Mouse (Mus musculus) left cerebral cortex, adult 9 months (tissue): Measurements from ENCODE around the gene Sema5a.

ENCODE experiments used
- DNase-seq, 2 experiments: peaks; one replicate each; pipeline ENCODE4 v3.0.0; 2022; ENCODE audit warnings: low spot score in 2 of 2

The Sema5a gene

DNA sequence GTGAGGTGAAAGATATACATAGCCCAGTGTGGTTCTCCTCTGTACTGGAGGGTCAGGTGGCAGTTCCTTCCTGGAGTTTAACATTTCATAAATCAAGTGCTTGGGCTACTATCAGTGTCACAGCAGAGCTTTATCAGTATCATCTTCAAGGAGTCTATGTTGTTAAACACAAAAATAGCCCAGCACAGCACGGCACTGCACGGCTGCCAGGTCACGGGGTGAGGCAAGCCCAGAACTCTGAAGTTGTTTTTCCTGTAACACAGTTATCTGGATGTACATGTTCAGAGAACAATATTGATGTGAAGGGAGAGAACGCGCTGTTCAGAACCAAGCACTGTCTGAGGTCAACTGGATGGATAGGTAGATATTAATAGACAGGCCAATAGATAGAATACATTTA, 112.2 kb downstream of the Sema5a start:
- no peak for DNase-seq

- no peak for DNase-seq
Observed at GRCm38 (mm10) chr15:32367841-32368240, 123.2 kb downstream of the Sema5a start.

- no peak for DNase-seq
Observed at GRCm38 (mm10) chr15:32370914-32371313, 126.3 kb downstream of the Sema5a start.

GRCm38 (mm10) chr15:32371385-32371784, 126.8 kb downstream of the Sema5a start:
- DNase-seq: no peak

DNA sequence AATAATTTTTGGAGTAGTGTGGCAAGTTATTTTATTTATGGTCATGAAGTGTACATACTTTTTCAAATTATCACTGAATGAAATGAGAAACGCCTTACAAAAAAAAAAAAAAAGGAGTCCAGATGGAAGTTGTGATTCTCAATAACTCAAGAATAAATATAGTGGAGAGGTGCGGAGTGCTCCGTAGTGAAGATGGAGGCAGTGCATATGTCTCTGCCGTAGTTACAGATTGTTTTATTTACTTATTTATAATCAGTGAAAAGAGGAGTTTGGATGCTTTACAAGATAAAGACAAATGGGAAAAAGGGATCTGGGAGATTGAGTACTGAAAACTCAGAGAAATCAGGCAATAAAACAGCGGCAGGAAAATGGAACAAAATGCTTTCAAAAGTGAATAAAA, 131.7 kb downstream of the Sema5a start:
- no peak for DNase-seq

- no peak for DNase-seq
Observed at GRCm38 (mm10) chr15:32377781-32378180, 133.2 kb downstream of the Sema5a start.

DNA sequence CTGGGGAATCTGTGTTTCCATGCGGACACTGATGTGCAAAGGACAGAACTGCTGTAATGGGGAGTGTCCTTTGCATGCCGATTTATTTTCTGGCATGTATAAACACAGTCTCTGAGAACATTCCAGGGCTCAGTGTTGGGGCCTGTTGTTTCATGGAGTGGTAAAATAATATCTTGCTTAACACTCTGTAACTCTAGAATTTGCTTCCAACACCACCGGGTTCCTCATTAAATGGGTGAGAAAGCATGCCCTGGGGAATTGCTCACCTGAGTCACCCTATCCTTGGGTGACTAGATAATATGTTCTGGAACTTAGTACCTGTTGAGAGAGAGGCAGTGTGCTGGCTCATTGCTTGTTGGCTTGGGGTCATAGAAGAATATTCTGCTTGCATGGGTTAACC, 135.7 kb downstream of the Sema5a start:
- DNase-seq: no peak

GRCm38 (mm10) chr15:32382930-32383481, 138.4 kb downstream of the Sema5a start:
- no peak for DNase-seq

GRCm38 (mm10) chr15:32396241-32396890, 151.8 kb downstream of the Sema5a start:
- no peak for DNase-seq

- no peak for DNase-seq
Observed at GRCm38 (mm10) chr15:32397064-32397463, 152.5 kb downstream of the Sema5a start.

DNA sequence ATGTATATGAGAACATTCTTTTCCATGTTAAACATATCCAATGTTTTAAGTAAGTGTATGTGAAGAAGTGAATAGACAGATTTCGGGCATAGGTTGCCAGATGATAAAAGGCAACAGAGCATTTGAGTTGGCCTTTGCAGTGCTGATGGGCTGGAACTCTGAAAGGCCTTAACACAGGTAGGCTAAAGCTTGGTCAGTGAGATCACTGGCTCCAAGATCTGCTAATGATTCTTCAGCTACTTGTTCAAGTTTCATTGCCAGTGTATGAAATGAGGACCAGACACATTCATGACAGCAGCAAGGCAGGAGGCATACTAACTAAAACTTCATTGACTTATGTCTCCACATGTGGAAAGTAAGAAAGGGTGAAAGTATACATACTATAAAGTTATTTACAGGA, 154.1 kb downstream of the Sema5a start:
- no peak for DNase-seq

DNA sequence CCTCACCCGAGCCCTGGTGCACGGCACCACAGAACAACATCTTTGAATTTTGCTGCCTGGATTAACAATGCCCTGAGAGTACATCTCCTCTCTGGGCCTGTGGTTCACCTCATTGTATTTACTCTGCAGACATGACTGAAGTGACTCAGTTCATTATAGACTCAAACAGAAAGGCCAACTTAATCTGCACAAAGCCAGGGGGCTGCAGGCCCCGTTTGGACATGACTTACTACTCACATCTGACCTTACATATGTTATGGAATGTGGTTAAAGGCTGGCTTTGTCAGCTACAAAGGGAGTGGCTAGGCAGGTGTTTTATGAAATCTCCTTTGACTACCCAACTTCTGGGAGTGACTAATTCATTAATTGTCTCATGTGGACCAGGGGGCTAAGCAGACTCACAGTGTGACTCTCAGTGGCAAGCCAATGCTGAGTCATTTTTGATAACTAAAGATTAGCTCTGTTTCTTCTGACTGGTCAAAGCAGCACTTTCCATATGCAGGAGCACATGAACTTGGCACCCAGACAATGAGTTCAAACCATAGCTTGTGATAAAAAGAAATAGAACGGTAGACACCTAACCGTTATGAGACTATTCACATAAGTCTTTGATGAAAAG, 157.4 kb downstream of the Sema5a start:
- DNase-seq: no peak

DNA sequence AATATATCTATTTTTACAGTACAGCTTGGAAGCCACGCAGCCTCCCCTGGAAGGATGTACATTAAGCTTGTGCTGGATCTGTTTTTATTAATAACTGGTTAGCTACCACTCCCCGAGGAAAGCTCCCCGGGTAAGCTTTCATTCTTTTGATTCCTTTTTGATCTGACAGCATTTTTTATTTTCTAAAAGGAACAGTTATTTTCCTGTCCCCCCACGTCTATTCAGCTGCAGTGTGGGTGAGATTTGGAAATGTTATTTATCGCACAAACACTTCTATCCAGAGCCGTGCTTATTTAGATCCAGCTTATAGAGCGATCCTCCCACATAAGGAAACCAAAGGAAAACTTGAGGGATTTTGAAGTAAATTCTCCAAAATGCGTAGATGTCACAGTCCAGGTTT, 158.7 kb downstream of the Sema5a start:
- DNase-seq: no peak

GRCm38 (mm10) chr15:32406436-32406835, 161.8 kb downstream of the Sema5a start:
- no peak for DNase-seq

GRCm38 (mm10) chr15:32407766-32408165, 163.2 kb downstream of the Sema5a start:
- no peak for DNase-seq

DNA sequence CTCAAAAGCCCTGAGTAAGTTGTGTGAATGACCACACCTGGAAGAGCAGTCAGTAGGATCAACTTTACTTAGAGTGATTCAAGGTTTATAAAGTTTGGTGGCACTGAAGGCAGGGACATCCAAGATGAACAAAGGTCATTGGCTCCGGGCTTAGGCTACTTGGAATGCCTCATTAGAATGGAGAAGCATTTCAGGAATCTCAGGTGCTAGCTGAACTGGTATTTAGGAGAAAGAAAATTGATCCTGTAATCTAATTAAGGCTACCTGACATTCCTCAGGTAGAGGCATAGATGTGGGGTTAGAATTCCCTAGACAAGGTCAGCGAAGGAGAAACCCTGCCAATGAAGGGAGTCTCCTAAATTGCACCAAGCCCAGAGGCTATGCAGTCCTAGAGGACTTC, 171.7 kb downstream of the Sema5a start:
- no peak for DNase-seq

GRCm38 (mm10) chr15:32422631-32423030, 178.0 kb downstream of the Sema5a start:
- no peak for DNase-seq

DNA sequence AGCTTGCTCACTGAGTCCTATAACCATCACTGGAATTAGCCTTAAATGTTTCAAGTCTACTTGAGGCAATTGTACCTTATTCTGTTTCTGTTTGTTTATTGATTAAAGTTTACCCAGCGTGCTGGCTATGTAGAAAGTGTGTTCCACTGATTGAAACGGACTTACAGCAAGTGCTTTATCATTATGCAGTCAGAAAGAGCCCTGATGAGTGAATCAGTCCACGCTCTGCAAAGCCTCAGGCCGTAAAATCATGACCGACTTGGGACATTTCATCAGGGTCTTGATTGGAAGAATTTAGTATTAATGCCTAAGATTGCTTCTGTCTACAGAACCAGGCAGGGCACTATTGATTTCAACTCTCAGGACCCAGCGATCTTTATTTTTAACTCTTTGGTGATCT, 178.5 kb downstream of the Sema5a start:
- DNase-seq: no peak

DNA sequence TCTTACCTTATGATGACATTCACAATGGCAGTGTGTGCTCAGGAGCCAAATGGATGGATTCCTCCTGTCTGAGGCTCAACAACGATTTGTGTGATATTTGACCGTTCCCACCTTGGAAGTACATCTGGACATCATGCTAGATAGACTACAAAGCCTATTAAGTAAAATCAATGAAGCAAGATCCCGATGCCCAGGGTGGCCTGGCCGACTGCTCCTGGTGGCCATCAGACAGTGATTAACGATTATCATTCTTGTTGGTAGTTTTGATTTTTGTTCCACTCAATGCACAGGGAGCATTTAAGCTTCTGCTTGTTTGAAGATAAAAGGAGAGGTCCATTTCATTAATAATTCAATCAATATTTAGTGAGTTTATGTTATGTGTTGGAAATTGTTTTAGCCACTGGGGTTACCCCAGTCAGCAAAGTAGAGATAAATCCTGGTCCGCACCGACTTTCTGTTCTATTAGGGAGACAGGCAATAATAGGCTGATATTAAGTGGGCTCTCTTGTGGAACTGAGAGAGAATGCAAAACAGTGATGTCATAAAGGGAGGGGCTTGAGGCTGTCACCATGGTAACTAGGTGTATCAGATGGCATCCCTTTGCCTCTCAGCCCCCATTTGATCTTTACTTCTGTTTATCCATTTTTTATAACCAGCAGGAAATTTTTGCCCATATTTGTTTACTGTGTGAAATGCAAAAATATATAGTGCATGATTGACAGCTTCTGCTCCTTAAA, 182.7 kb downstream of the Sema5a start:
- no peak for DNase-seq

DNA sequence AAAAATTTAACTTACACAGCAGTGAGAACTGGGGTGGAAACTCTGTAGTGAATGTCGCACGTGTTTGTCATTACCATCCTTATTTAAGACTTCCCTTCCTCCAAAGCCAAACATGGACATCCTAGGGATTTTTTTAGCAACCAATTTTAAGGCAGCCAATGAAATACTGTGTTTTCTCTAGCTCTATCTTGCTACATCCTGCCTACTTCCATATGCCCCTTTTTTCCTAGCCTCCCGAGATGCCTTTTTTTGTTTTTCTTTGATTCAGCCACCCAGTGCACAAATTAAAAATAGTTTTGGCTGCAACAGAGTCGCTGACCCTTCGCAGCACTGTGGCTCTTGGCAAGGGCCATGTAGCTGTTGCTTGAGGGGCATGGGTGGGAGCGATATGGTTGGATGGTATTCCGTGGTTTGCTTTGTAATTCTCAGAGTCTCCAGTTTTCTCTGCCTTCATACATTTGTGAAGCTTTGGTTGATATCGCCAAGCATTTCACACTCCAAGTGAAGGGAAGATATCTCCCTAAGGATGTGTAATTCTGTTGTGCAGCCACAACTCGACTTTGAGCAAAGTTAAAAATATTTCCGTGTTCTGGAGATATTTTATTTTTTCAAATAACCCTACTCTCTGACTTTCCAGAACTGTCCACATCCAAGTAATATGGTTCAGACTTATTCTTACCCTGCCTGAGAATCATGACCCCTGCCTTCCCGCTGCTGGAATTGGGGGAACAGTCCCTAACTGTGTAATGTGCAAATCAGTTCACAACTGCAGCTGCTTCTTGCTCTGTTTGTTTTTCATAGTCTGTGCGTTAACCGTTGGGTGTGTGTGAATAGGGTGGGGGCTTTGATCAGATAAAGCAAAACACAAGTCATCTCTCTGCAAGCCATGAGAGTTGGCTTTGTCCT, 188.6 kb downstream of the Sema5a start:
- peak; percentile 20 to 31 for DNase-seq

GRCm38 (mm10) chr15:32433833-32434155, 189.2 kb downstream of the Sema5a start:
- no peak for DNase-seq

GRCm38 (mm10) chr15:32434274-32434673, 189.7 kb downstream of the Sema5a start:
- DNase-seq: no peak
